8 mouse cellular contexts compared by ENCODE assay signal in the genomic region with DNA sequence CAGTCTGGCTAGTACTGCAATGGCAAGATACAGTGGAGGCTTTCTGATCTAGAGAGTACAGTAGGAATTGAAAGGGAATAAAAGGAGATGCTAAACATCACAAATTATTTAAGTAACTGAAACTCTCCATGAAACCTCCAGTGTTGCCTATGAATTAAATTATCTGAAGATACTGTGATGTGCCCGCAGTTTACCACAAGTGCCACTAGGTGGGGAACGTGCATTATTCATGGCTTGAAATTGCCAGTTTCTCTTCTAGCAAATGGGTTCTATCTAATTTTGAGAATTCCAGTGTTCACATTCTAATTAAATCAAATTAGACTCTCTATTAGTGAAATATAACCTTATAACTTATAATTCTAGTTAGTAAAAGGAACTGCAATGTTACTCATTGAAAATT.
DNase-seq lines count a peak whose midpoint lies in the region; ATAC-seq lines count a peak whose summit lies in the region.

No protein-coding gene starts in this region.

- H3K27me3 ChIP-seq in embryonic facial prominence, embryonic 14.5 days (replicated peaks; ENCODE audit: control insufficient read depth, insufficient read depth, low read length) = no peaks in the 10 kb centered on the region

- H3K4me3 ChIP-seq in embryonic facial prominence, embryonic 14.5 days (ENCODE audit: low read depth, low read length) = no peak overlapping the region

- 3% methylated on average over 2 of the region's 2 CpGs for WGBS in embryonic facial prominence, embryonic 14.5 days

- no peaks in the 10 kb centered on the region for H3K9me3 ChIP-seq in embryonic facial prominence, embryonic 14.5 days (ENCODE audit: control insufficient read depth, low read length)

- H3K4me2 ChIP-seq in embryonic facial prominence, embryonic 14.5 days (ENCODE audit: low read depth, low read length) = no peak overlapping the region

- no peaks in the 10 kb centered on the region for H3K36me3 ChIP-seq in embryonic facial prominence, embryonic 14.5 days (ENCODE audit: control insufficient read depth, insufficient read depth, low read length)

- DNase-seq in CD4-positive, CD25-positive, alpha-beta regulatory T cell, adult 2 months (ENCODE audit: low read depth, low spot score) = peak; percentile 25
- peak; percentile 51 for DNase-seq in testis, postnatal 10 days (ENCODE audit: low spot score)
- no peak for DNase-seq in testis, postnatal 14 days (ENCODE audit: low spot score)
- peak; percentile 63 for DNase-seq in embryonic facial prominence, embryonic 14.5 days (ENCODE audit: low spot score)
- peak; percentile 66 to 71 for DNase-seq in kidney, postnatal 4 days
- DNase-seq in lung, postnatal 36 days = peak; percentile 16
- DNase-seq in right cerebral cortex, postnatal 4 days = peak; percentile 54

- no peak overlapping the region for H3K9ac ChIP-seq in embryonic facial prominence, embryonic 14.5 days (ENCODE audit: low read depth, low read length)

- ATAC-seq in CD4-positive, CD25-positive, alpha-beta regulatory T cell, adult 4 months = no peak
- ATAC-seq in embryonic facial prominence, embryonic 14.5 days (ENCODE audit: low read depth) = no peak

- H3K27ac ChIP-seq in embryonic facial prominence, embryonic 14.5 days (replicated peaks; ENCODE audit: low read depth, low read length) = no peak overlapping the region

- H3K4me1 ChIP-seq in embryonic facial prominence, embryonic 14.5 days (ENCODE audit: control insufficient read depth, insufficient read depth, low read length) = peaks cover 5% of the 10 kb centered on the region; the same call in 1 of the 2 replicates
